Mouse (Mus musculus): ENCODE data around the gene Ankrd26.
"Not testable (repeated sequence)": the region's sequence is repeated elsewhere in the genome, so short reads cannot be mapped to it uniquely, and the experiment has no call there.

Gene Ankrd26

GRCm38 (mm10) chr6:118561745-118562609, at the start of gene Ankrd26:
TSS of gene Ankrd26 (minus strand) at chr6:118562226.
- DNase-seq = peak; percentile 95

- DNase-seq = no peak
Measured at GRCm38 (mm10) chr6:118608906-118609305, 46.9 kb upstream of the Ankrd26 start.

DNA sequence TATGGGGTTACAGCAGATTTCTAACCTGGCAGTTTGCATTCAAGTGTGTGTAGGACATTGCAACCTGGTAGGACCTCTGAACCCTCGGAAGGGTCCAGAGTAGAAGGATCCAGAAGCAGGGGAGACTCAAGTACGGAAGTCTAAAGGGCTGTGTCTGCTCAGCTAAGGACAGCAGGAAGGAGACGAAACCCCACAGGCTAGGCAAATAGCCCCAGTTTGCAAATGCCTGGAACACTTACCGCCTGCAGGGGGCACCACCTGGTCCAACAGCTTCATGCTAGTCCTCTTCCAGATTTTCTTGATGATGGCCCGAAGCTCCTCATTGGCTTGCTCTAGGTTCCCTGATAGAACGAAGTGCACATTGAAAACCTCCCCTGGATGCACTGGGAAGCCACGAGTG, 43.9 kb upstream of the Ankrd26 start:
- DNase-seq = peak; percentile 41

GRCm38 (mm10) chr6:118603825-118604224, 41.8 kb upstream of the Ankrd26 start:
- DNase-seq = no peak

DNA sequence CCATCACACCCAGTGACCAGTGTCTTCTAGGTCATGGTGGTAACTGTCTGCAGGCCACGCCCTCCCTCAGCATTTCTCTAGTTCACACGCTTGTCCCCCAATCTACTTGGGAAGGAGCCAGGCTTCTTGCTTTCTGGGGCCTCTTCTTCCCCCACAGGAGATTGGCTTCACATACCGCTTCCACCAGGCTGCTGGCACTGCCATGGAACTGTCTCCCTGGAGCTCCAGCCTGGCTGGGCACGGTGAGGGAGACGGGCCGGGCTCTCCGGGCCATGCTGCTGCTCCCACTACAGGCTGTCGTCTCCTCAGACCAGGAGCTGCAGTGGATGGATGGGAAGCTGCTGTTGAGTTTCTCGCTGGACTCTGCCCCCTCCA, 33.6 kb upstream of the Ankrd26 start:
- peak; percentile 28 for DNase-seq

DNA sequence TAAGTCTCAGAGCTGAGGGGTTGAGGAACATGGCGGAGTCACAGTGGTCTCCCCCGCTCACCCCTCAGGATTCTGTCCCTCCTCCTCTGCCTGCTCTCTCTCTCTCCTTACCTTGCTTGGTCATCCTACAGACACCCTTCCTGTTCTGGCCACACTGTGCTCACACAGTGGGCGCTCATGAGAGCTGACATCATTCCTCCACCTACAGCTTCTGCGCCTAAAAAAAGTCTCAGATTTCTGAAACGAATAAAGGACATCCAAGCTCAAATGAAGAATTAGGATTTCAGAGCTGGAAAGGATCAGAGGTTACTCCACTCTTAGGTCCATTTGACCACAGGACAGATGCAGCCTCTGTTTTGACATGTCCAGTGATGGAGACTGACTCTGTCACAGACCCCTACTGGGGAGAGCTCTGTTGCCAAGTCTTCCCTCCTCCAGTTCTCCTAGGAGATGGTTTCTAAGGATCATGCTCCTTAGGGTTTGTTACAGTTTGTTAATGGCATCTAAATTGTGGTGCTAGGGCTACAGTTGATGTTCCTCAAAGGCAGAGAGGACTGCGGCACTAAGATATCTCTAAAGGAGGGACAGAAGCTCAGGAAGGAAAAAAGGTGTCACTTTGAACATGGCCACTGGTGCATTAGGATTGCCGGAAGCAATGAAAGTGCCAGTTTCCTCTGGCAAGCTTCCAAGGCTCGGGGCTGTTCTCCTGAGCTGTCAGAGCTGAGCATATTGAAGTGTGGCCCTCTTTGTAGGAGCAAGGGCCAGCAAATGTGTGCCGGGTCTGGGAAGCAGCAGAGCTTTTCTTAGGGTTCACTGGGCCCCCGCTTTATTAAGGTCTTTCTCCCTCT, 33.0 kb upstream of the Ankrd26 start:
- DNase-seq = peak; percentile 25

DNA sequence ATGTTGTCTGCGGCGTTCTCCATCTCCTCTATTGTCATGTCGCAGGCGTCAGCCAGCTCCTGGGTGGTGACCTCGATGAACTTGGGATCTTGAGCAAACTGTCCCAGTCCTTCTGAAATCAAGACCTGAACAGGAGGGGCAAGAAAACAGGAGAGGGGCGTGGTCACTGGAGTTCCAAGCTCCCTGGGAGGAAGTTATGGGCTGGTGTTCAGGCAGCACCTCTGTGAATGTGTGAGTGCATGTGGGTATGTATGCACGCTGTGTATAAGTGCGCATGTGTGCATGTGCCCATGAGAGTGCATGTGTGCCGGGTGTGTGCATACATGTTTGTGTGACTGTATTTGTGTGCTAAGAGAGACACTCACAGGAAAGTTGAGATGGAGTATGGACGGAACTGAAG, 32.0 kb upstream of the Ankrd26 start:
- DNase-seq = no peak

GRCm38 (mm10) chr6:118593377-118594061, 31.5 kb upstream of the Ankrd26 start:
- DNase-seq = no peak

DNA sequence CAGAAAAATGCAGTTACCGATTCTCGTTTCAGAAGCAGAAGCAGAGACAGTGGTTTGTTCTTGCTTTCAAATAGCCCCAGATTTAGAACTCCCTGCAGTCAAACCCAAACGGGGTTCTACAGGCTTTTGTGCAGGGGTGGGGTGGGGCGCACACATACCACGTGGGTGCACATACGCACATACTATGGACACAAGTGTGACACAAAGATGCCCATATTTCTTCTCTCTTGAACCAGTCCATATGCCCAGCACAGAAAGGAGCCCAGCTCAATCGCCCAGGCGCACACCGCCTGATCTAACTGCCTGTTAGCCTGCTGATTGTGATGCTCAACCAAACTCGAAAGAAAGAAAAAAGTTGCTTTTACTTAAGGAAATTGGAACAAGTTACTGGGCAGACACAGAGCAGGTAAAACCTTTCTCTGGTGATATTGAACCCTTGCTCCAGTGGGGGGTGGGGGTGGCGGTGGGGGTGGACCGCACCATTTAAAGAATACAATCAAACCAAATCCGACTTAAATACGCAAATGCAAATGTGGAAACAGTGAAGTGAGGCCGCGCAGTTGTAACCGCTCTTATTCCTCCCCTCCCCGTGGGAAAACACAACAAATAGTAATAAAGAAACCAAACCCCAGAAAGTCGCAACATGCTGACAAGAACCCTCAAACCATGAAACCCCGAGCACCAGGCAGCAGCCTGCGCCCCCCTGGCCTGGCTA, 30.8 kb upstream of the Ankrd26 start:
- no peak for DNase-seq

- DNase-seq = not testable (repeated sequence)
Measured at GRCm38 (mm10) chr6:118578741-118579140, 16.7 kb upstream of the Ankrd26 start.

DNA sequence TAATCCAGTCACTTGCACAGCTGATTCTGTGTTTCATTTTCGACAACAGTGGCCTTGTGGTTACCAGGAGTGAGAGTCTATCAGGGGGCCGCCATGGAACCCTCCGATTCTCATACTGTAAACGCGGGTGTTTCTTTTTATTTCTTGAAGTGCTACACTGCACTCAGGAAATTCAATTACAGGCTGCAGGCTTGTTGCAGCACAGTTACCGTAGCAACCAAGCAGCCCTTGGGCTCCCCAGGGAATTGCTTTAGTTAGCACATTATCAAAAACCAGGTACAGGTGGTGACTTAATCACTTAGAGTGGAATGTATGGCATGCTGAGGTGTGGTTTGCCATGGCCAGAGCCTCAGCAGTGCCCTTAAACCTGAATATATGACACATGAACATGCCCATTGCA, 12.3 kb upstream of the Ankrd26 start:
- DNase-seq = no peak

DNA sequence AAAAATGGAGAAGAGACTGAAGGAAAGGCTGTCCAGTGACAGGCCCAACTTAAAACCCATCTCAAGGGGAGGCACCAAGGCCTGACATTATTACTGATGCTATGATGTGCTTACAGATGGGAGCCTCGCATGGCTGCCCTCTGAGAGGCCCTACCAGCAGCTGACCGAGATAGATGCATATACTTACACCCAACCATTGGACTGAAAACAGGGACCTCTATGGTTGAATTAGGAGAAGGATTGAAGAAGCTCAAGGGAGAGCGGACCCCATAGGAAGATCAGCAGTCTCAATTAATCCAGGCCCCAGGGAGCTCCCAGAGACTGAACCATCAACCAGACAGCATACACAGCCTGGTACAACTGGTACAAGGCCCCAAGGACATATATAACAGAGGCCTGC, 5.8 kb upstream of the Ankrd26 start:
- DNase-seq = no peak

DNA sequence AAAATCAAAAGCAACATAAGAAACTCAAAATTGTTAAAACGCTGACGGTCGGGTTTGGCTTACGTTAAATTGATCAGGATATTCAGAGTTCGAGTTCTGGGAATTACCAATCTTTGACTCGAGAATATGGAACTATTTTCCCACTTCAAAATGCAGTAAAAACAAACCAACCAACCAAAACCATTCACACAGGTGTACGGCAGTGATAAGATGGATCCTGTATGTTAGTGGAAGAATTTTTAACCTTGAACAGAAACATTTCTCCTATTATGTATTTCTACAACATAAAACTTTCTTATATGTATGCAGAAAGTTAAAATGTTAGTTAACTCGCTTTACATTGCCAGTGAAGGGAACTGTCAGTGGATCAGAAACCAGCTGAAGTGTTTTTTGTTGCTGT, 801 bp downstream of the Ankrd26 start:
- DNase-seq = no peak

DNA sequence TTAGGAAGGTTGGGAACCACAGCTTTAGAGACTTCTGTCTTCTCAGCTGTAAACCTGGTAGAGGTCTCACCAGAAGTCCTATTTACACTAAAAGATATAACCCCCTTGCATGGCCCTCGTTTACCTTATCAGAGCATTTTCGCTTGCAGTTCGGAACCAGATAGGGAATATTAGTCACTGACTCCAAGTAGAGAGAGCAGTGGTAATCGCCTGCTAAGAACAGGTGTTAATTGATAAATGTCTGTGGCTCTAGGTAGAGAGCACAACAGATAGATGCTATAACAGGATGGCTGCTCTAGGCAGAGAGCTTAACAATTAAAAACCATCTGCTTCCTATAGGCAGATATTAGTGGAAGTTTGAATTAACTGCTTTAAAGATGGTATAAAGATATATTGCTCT, 23.4 kb downstream of the Ankrd26 start:
- no peak for DNase-seq

GRCm38 (mm10) chr6:118537201-118537600, 24.8 kb downstream of the Ankrd26 start:
- DNase-seq = not testable (repeated sequence)

DNA sequence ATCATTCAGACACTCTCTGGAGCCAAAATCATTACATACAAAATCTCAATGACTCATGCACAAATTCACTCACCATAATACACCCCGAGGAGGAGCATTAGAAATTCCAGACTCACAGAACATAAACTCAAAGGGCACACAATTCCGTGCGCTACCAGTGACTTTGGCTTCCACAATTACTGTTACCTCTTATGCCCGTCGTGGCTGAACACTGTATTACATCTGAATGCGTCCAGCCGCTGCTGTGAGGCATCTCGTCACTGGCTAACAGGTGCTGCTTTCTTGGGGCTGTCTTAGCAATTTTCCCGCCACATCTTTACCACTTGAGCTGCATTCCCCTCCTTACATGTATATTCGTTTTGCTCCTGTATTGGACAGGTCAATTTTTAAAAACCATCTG, 26.7 kb downstream of the Ankrd26 start:
- no peak for DNase-seq

DNA sequence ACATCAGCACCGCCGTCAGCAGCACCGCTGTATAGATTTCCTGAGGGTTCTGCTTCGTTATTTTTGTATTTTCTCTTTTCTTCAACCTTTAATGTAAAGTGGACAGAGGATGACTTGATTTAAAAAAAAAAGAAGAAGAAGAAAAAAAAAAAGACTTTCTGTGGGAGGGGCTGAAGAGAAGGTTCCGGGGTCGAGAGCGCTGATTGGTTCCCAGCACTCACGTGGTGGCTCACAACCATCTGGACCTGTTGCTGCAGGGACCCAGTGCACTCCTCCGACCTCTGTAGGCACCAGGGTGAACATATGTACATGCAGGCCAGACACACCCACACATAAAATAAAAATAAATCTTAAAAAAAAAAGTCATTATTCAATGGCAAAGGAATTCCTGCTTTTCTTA, 28.6 kb downstream of the Ankrd26 start:
- DNase-seq = no peak

GRCm38 (mm10) chr6:118520668-118521067, 41.4 kb downstream of the Ankrd26 start:
- no peak for DNase-seq

- DNase-seq = no peak
Measured at GRCm38 (mm10) chr6:118513335-118514012, 48.6 kb downstream of the Ankrd26 start.

DNA sequence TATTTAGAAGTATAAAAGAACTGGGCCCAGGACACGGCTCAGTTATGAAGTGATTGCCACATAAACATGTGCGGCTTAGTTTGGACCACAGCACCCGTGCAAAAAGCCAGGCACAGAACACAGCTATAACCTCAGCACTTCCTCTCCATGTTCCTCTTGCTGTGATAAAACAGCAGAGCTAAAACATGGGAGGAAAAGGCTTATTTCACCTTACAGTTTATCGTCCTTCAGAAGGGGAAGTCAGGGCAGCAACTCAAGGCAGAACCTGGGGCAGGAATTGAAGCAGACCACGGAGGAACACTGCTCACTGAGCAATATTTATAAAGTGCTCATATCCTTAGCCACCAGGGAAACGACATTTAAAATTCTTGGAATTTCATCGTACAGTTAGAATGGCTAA, 63.0 kb downstream of the Ankrd26 start:
- DNase-seq = no peak

- DNase-seq = no peak
Measured at GRCm38 (mm10) chr6:118482125-118482524, 79.9 kb downstream of the Ankrd26 start.
